Mouse (Mus musculus) heart, postnatal 36 days (tissue): ENCODE measurements around the gene Bhlhe41. TPM values are rescaled to one million over a fixed set of nuclear protein-coding genes. Genes with fewer than 3 reads are reported as not detected.
A peak's percentile ranks its signal among the peaks of the same experiment; 100 is the strongest.

Experiments used
- DNase-seq, 2 experiments: peaks; one replicate each; pipeline ENCODE4 v3.0.0; 2021 to 2022
- intact Hi-C: fragments of 180-260 bp; cut with DNase I; formaldehyde crosslinking; loops from one replicate; pipeline ENCODE4 v1.15.1; 2025
- total RNA-seq, 2 experiments: library from RNA; stranded (reverse); gene quantifications; 2 replicates each; pipeline ENCODE4 v1.2.3; 2021

The Bhlhe41 gene
- total RNA-seq, 2 experiments from 2014 or later = 18.9 to 28.6 TPM

GRCm38 (mm10) chr6:145873354-145873753 is 8.0 kb upstream of the Bhlhe41 start:
- no peak for DNase-seq
- intact Hi-C loops = no loop called here

- intact Hi-C loops = no loop called here
- no peak for DNase-seq
Observed at GRCm38 (mm10) chr6:145872010-145872409, 6.7 kb upstream of the Bhlhe41 start.

- intact Hi-C loops = no loop called here
- DNase-seq = no peak
Observed at GRCm38 (mm10) chr6:145870991-145871390, 5.6 kb upstream of the Bhlhe41 start.

DNA sequence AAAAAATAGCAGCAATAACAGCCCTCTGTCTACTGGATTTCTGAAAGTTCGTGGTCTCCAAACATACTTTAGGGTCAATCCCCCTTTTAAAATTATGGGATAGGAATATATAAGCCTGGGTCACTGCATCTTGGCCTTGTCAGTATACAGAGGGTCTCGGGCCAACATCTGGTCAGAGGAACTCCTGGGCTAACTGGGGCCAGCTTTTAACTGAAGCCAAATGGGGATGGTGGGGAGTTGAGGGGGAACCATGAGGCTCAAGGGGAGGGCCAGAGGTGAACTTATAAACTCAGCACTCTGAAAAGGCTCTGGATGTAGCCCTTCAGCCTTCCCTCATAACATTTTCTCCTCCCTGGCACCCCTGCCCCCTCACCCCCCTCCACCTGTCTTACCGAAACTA is 1.8 kb upstream of the Bhlhe41 start:
- DNase-seq = no peak
- intact Hi-C loops = no loop called here

GRCm38 (mm10) chr6:145865886-145866851 is 811 bp upstream of the Bhlhe41 start:
- intact Hi-C loops = loop anchor here (1.0 kb wide), 1 partner anchor 68 kb away; no protein-coding TSS in a partner anchor
- DNase-seq = peak; percentile 92 to 94

- DNase-seq = no peak
- intact Hi-C loops = loop anchor here (5.0 kb wide), 2 partner anchors 298 to 408 kb away; no protein-coding TSS in a partner anchor
Observed at GRCm38 (mm10) chr6:145864171-145864570, 1.2 kb downstream of the Bhlhe41 start.

DNA sequence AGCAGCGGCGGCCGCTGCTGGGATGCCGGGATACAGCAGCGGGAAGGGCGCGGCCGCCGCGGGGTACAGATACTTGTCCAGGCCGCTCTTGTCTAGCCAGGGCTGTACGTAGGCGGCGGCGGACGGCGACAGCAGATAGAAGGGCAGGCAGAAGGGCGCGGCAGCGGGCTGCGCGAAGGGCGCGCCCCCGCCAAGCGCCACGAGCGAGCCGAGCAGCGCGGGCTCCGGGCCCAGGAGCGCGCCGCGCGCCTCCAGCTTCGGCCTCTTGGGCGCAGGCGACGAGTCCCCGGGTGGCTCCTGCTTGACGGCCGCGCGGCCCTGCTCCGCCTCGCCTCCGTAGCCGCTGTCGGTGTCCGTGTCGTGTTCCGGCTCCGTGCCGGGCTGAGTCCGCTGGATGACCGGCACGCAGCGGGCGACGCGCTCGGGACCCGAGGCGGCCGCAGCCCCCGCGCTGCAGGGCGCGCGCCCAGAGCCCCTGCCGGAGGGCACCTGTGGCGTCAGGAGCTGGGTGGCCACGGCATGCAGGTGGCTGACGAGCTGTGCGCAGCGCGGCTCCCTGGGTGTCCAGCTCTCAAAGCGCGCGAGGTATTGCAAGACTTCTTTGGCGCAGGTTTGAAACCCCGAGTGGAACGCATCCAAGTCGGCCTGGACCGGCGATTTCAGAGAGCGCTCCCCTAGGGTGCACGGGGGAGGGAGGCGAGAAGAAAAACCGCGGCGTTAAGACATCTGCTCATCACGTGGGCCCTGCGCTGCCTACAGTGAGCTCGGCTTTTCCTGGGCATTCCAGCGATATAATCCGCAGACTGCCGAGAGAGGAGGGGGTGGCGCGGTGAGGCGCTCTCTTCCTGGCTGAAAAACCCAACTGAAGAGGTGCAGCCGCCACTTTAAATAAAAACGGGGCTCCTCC is 2.0 kb downstream of the Bhlhe41 start:
- intact Hi-C loops = loop anchor here (5.0 kb wide), 2 partner anchors 299 to 409 kb away; no protein-coding TSS in a partner anchor
- DNase-seq = peak; percentile 73 to 80

DNA sequence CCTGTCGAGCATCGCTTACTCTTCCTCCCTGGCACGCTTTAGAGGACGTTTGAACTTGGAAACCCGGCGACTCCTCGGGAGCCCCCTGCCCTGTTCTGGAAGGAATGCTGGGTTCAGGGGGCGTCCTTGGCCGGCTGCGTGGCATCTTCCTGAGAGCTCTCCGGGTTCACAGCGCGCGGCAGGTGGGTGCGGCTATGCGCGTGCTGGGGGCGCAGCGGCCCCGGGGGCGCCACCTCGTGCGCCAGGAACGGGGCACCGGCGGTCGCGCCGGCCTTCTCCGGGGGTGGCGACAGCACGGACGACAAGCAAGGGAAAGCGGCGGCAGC is 2.7 kb downstream of the Bhlhe41 start:
- intact Hi-C loops = loop anchor here (5.0 kb wide), 2 partner anchors 300 to 410 kb away; no protein-coding TSS in a partner anchor
- no peak for DNase-seq

GRCm38 (mm10) chr6:145862321-145862720 is 3.0 kb downstream of the Bhlhe41 start:
- no peak for DNase-seq
- intact Hi-C loops = loop anchor here (5.0 kb wide), 2 partner anchors 300 to 410 kb away; no protein-coding TSS in a partner anchor

- no peak for DNase-seq
- intact Hi-C loops = loop anchor here (5.0 kb wide), 2 partner anchors 301 to 411 kb away; no protein-coding TSS in a partner anchor
Observed at GRCm38 (mm10) chr6:145861462-145862227, 3.7 kb downstream of the Bhlhe41 start.

GRCm38 (mm10) chr6:145860350-145860749 is 5.0 kb downstream of the Bhlhe41 start:
- intact Hi-C loops = loop anchor here (5.0 kb wide), 2 partner anchors 302 to 412 kb away; no protein-coding TSS in a partner anchor
- DNase-seq = no peak

DNA sequence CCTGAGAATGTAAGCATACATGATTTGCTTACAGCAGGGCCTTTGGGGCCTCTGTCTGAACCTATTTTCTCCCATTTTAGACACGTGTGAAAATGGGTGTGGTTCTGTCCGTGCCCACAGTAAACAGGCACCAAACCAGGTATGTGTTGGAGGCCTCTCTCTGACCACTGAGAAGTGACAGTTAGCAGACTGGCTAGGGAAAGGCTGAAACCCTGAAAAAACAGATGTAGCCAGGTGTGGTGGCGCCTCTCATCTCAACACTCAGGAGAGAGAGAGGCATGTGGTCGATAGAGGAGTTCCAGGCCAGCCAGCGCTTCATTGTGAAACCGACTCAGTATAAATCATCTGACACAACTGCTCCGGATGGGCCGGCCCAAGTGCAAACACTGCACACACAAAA is 6.9 kb downstream of the Bhlhe41 start:
- intact Hi-C loops = loop anchor here (5.0 to 10.0 kb wide), 2 partner anchors 776 to 869 kb away; no protein-coding TSS in a partner anchor
- DNase-seq = no peak

DNA sequence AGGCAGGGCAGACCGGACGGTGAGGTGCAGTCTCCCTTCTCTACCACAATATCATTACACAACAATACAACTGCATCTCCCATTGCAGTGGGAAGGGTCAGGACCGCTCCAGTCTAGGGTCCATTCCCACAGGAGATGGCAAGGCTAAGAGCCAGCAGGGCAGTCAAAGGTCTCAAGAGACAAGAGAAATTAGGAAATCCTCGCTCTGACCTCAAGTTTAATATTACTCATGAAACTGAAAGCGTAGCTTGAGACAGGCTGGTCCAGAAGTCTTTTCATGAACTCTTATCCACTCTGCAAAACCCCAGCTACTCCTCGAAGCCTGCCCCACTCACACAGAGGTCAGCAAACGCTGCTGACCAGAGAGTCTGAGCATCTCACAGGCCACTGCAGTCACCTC is 7.9 kb downstream of the Bhlhe41 start:
- intact Hi-C loops = loop anchor here (5.0 to 10.0 kb wide), 2 partner anchors 777 to 870 kb away; no protein-coding TSS in a partner anchor
- DNase-seq = no peak

GRCm38 (mm10) chr6:145855720-145856551 is 9.4 kb downstream of the Bhlhe41 start:
- intact Hi-C loops = loop anchor here (5.0 to 10.0 kb wide), 2 partner anchors 779 to 871 kb away; no protein-coding TSS in a partner anchor
- peak; percentile 99 for DNase-seq

DNA sequence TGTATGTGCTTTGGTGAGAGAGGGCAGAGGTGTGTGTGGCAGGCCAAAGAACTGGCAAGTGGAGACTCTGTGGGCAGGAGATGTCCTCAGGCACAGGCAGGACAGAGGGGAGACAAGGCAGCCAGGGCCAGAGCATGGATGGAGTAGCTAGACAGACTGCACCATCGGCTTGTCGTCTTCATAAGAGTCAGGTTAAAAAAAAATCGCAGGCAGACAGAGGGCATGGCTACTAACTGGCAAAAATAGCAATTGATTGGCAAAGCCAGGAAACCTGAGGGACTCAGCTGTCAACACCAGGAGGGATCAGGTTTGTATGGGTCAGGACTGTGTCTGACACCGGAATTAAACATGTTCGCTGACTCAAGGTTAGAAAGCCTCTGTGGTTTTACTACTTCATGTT is 10.6 kb downstream of the Bhlhe41 start:
- no peak for DNase-seq
- intact Hi-C loops = loop anchor here (5.0 to 10.0 kb wide), 2 partner anchors 780 to 873 kb away; no protein-coding TSS in a partner anchor

DNA sequence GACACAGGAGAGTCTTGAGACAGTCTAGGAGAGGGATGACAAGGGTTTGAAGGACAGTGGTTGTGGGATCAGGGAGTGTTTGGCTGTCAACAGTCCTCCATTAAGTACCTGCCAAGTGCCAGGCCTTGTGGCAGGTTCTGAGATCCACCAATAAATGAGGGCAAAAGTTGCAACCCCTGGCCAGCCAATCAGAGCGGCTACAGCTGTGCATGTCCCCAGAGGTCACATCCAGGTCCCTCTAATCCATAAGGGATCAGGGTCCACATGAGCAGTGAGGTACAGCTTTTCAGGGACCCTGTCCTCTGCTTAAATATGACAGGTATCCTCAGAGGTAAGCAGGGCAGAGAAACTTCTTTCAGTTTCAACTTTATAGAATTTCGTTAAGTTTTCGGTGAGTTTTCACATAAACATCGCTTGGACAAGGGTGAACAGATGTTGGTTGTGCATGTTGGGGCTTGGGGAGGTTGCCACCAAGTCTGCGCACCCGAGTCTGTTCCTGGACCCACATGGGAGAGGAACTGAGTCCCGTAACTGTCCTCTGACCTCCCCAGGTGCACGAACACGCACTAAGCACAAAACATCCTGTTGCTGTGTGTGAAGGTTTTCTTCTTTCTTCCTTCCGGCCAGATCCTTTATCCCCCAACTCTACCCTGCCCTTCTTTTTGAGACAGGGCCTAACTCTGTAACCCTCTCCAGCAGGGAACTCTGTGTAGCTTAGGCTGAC is 11.8 kb downstream of the Bhlhe41 start:
- intact Hi-C loops = loop anchor here (10.0 kb wide), 1 partner anchor 781 kb away; no protein-coding TSS in a partner anchor

GRCm38 (mm10) chr6:145852708-145853107 is 12.7 kb downstream of the Bhlhe41 start:
- intact Hi-C loops = loop anchor here (10.0 kb wide), 1 partner anchor 782 kb away; no protein-coding TSS in a partner anchor
- no peak for DNase-seq

More for the DNA sequence above, 11.8 kb downstream of the Bhlhe41 start:
- DNase-seq = no peak

- DNase-seq = no peak
- intact Hi-C loops = loop anchor here (10.0 kb wide), 1 partner anchor 783 kb away; no protein-coding TSS in a partner anchor
Observed at GRCm38 (mm10) chr6:145851956-145852355, 13.4 kb downstream of the Bhlhe41 start.
